Mouse (Mus musculus): ENCODE measurements around the gene Serpina7. TPM values are rescaled to one million over a fixed set of nuclear protein-coding genes. Genes with fewer than 3 reads are reported as not detected.

Serpina7 gene
- polyA plus RNA-seq (2016; fragmentation: Nextera tagmentation; extraction: Ambion mirVana), result not detected in 2 replicates

GRCm38 (mm10) chrX:139085077-139085476 is at the start of gene Serpina7:
Serpina7 (minus strand) TSS chrX:139085236.
- Histone ChIP-seq H3K4me3 (no peak within 1 kb of the TSS), H3K36me3 (no peaks in the 10 kb centered on the region), H3K27ac (replicated peaks) (no peak within 1 kb of the TSS), H3K4me1 (no peaks in the 10 kb centered on the region), H3K4me2 (replicated peaks) (no peak within 1 kb of the TSS), H3K27me3 (no peaks in the 10 kb centered on the region; the same call in 1 of the 2 replicates), H3K9ac (replicated peaks) (no peak within 1 kb of the TSS), H3K9me3 (no peaks in the 10 kb centered on the region)
- no peak for ATAC-seq (ENCODE audit: low FRiP score, low read depth)

GRCm38 (mm10) chrX:139134031-139134430 is 49.0 kb upstream of the Serpina7 start:
- Histone ChIP-seq H3K36me3 (no peaks in the 10 kb centered on the region), H3K9me3 (no peaks in the 10 kb centered on the region), H3K9ac (replicated peaks) (no peak overlapping the region), H3K4me2 (replicated peaks) (no peak overlapping the region), H3K4me3 (no peak overlapping the region), H3K27me3 (no peaks in the 10 kb centered on the region), H3K27ac (replicated peaks) (no peak overlapping the region), H3K4me1 (no peaks in the 10 kb centered on the region)
- WGBS, result 42% methylated on average over 4 of the region's 4 CpGs
- ATAC-seq (ENCODE audit: low FRiP score, low read depth), result 0 out of 2 replicates have a peak, but pooled peaks have one; percentile 16

GRCm38 (mm10) chrX:139097197-139097596 is 12.2 kb upstream of the Serpina7 start:
- H3K4me3 ChIP-seq, result no peak overlapping the region
- no peaks in the 10 kb centered on the region for H3K36me3 ChIP-seq
- 33% methylated on average over 1 of the region's 1 CpGs for WGBS
- ATAC-seq (ENCODE audit: low FRiP score, low read depth), result no peak
- H3K27ac ChIP-seq (replicated peaks), result no peak overlapping the region
- no peaks in the 10 kb centered on the region for H3K27me3 ChIP-seq
- no peak overlapping the region for H3K9ac ChIP-seq (replicated peaks)
- no peaks in the 10 kb centered on the region for H3K9me3 ChIP-seq
- no peak overlapping the region for H3K4me2 ChIP-seq (replicated peaks)
- H3K4me1 ChIP-seq, result no peaks in the 10 kb centered on the region

- Histone ChIP-seq H3K4me3 (no peak within 1 kb of the TSS), H3K27me3 (no peaks in the 10 kb centered on the region; the same call in 1 of the 2 replicates), H3K36me3 (no peaks in the 10 kb centered on the region), H3K9ac (replicated peaks) (no peak within 1 kb of the TSS), H3K4me1 (no peaks in the 10 kb centered on the region), H3K4me2 (replicated peaks) (no peak within 1 kb of the TSS), H3K27ac (replicated peaks) (no peak within 1 kb of the TSS), H3K9me3 (no peaks in the 10 kb centered on the region)
- no peak for ATAC-seq (ENCODE audit: low FRiP score, low read depth)
- WGBS, result 87% methylated on average over 1 of the region's 1 CpGs
Observed at GRCm38 (mm10) chrX:139085943-139086342, 907 bp upstream of the Serpina7 start, which contains the start of gene 4930513O06Rik. 4930513O06Rik (plus strand) TSS chrX:139086243.

- no peak overlapping the region for H3K4me3 ChIP-seq
- no peaks in the 10 kb centered on the region for H3K4me1 ChIP-seq
- H3K27me3 ChIP-seq, result no peaks in the 10 kb centered on the region; the same call in 1 of the 2 replicates
- no peak overlapping the region for H3K4me2 ChIP-seq (replicated peaks)
- no peak overlapping the region for H3K9ac ChIP-seq (replicated peaks)
- no peaks in the 10 kb centered on the region for H3K36me3 ChIP-seq
- no peaks in the 10 kb centered on the region for H3K9me3 ChIP-seq
- no peak for ATAC-seq (ENCODE audit: low FRiP score, low read depth)
- no peak overlapping the region for H3K27ac ChIP-seq (replicated peaks)
- 92% methylated on average over 2 of the region's 2 CpGs for WGBS
Observed at GRCm38 (mm10) chrX:139078493-139078892, 6.5 kb downstream of the Serpina7 start.

- Histone ChIP-seq H3K27ac (replicated peaks) (no peak overlapping the region), H3K9ac (replicated peaks) (no peak overlapping the region), H3K27me3 (no peaks in the 10 kb centered on the region), H3K4me1 (no peaks in the 10 kb centered on the region), H3K36me3 (no peaks in the 10 kb centered on the region), H3K9me3 (no peaks in the 10 kb centered on the region), H3K4me3 (no peak overlapping the region), H3K4me2 (replicated peaks) (no peak overlapping the region)
- ATAC-seq (ENCODE audit: low FRiP score, low read depth), result no peak
- 86% methylated on average over 5 of the region's 5 CpGs for WGBS
Observed at GRCm38 (mm10) chrX:139064078-139064477, 21.0 kb downstream of the Serpina7 start.

- Histone ChIP-seq H3K4me3 (no peak overlapping the region), H3K27ac (replicated peaks) (no peak overlapping the region), H3K9me3 (no peaks in the 10 kb centered on the region), H3K36me3 (no peaks in the 10 kb centered on the region), H3K27me3 (no peaks in the 10 kb centered on the region; the same call in 1 of the 2 replicates), H3K4me2 (replicated peaks) (no peak overlapping the region), H3K4me1 (no peaks in the 10 kb centered on the region), H3K9ac (replicated peaks) (no peak overlapping the region)
- WGBS, result 71% methylated on average over 1 of the region's 1 CpGs
- no peak for ATAC-seq (ENCODE audit: low FRiP score, low read depth)
Observed at GRCm38 (mm10) chrX:139053149-139053548, 31.9 kb downstream of the Serpina7 start.

- Histone ChIP-seq H3K4me1 (no peaks in the 10 kb centered on the region), H3K9me3 (no peaks in the 10 kb centered on the region)
Observed at GRCm38 (mm10) chrX:139051976-139052375, 33.1 kb downstream of the Serpina7 start.

GRCm38 (mm10) chrX:139041148-139041547 is 43.9 kb downstream of the Serpina7 start:
- Histone ChIP-seq H3K4me3 (no peak overlapping the region), H3K9ac (replicated peaks) (no peak overlapping the region), H3K9me3 (no peaks in the 10 kb centered on the region), H3K4me2 (replicated peaks) (no peak overlapping the region), H3K27me3 (peaks cover 6% of the 10 kb centered on the region; the same call in 1 of the 2 replicates), H3K36me3 (no peaks in the 10 kb centered on the region), H3K4me1 (no peaks in the 10 kb centered on the region), H3K27ac (replicated peaks) (no peak overlapping the region)
- WGBS, result 82% methylated on average over 1 of the region's 1 CpGs
- no peak for ATAC-seq (ENCODE audit: low FRiP score, low read depth)

More at GRCm38 (mm10) chrX:139051976-139052375, 33.1 kb downstream of the Serpina7 start:
- Histone ChIP-seq H3K36me3 (no peaks in the 10 kb centered on the region), H3K27me3 (no peaks in the 10 kb centered on the region; the same call in 1 of the 2 replicates), H3K4me3 (no peak overlapping the region), H3K27ac (replicated peaks) (no peak overlapping the region), H3K9ac (replicated peaks) (no peak overlapping the region), H3K4me2 (replicated peaks) (no peak overlapping the region)
- WGBS, result 74% methylated on average over 1 of the region's 1 CpGs
- no peak for ATAC-seq (ENCODE audit: low FRiP score, low read depth)

- Histone ChIP-seq H3K4me2 (replicated peaks) (no peak overlapping the region), H3K9me3 (no peaks in the 10 kb centered on the region), H3K27ac (replicated peaks) (no peak overlapping the region), H3K27me3 (peaks cover 6% of the 10 kb centered on the region; the same call in 1 of the 2 replicates), H3K4me1 (no peaks in the 10 kb centered on the region), H3K4me3 (no peak overlapping the region), H3K9ac (replicated peaks) (no peak overlapping the region), H3K36me3 (no peaks in the 10 kb centered on the region)
- no peak for ATAC-seq (ENCODE audit: low FRiP score, low read depth)
- 73% methylated on average over 2 of the region's 2 CpGs for WGBS
Observed at GRCm38 (mm10) chrX:139039314-139039713, 45.7 kb downstream of the Serpina7 start.

GRCm38 (mm10) chrX:139037666-139038065 is 47.4 kb downstream of the Serpina7 start:
- Histone ChIP-seq H3K27me3 (peaks cover 6% of the 10 kb centered on the region; the same call in 1 of the 2 replicates), H3K4me1 (no peaks in the 10 kb centered on the region), H3K4me3 (no peak overlapping the region), H3K36me3 (no peaks in the 10 kb centered on the region), H3K4me2 (replicated peaks) (no peak overlapping the region), H3K27ac (replicated peaks) (no peak overlapping the region), H3K9ac (replicated peaks) (no peak overlapping the region), H3K9me3 (no peaks in the 10 kb centered on the region)
- ATAC-seq (ENCODE audit: low FRiP score, low read depth), result no peak
- WGBS, result 90% methylated on average over 1 of the region's 1 CpGs
